Mouse (Mus musculus) small intestine, adult 2 months (tissue): ENCODE measurements at regions not wholly inside any gene's neighbourhood (a gene's known extent, or its start where the extent isn't known, plus 50 kb on each side); places are given as distances from the start of the nearest gene placed in this dataset.
A peak's percentile ranks its signal among the peaks of the same experiment; 100 is the strongest.

Experiments used
- H3K27ac ChIP-seq: fragments of 200-500 bp; 2 replicates; pipeline ENCODE4 v1.5.1; 2012; ENCODE audit warnings: low read depth, low read length, control low read depth, inconsistent platforms; ENCODE audit not compliant: insufficient read depth
- H3K27me3 ChIP-seq: fragments of 200-500 bp; 2 replicates; pipeline ENCODE4 v1.6.1; 2012; ENCODE audit warnings: mild to moderate bottlenecking, moderate library complexity, low read length, inconsistent platforms; ENCODE audit not compliant: control insufficient read depth, insufficient read depth
- H3K36me3 ChIP-seq: fragments of 200-500 bp; 2 replicates; pipeline ENCODE4 v1.6.1; 2012; ENCODE audit warnings: mild to moderate bottlenecking, low read length, control low read depth, inconsistent platforms; ENCODE audit not compliant: control insufficient read depth, insufficient read depth
- H3K4me1 ChIP-seq: fragments of 200-500 bp; 2 replicates; pipeline ENCODE4 v1.6.1; 2012; ENCODE audit warnings: low read length, inconsistent platforms, mixed read lengths; ENCODE audit not compliant: control insufficient read depth, insufficient read depth, insufficient read length
- H3K4me3 ChIP-seq: fragments of 200-500 bp; 2 replicates; pipeline ENCODE4 v1.5.1; 2012; ENCODE audit warnings: low read depth, mild to moderate bottlenecking, control low read depth, inconsistent platforms, low read length, moderate library complexity
- CTCF ChIP-seq: fragments of 200-500 bp; IDR thresholded peaks from 2 replicates; pipeline ENCODE4 v1.5.1; 2012; ENCODE audit warnings: low read depth, mild to moderate bottlenecking, control low read depth, inconsistent platforms, low read length, moderate library complexity, mixed read lengths; ENCODE audit not compliant: insufficient replicate concordance, insufficient read length; ENCODE audit errors: extremely low read depth
- POLR2A ChIP-seq: fragments of 200-500 bp; IDR thresholded peaks from 2 replicates; pipeline ENCODE4 v1.6.1; 2012; ENCODE audit warnings: low read depth, mild to moderate bottlenecking, control low read depth, inconsistent platforms, low read length, moderate library complexity
- WGBS: fragments of 180-500 bp; shearing (Covaris S2); methylation state at CpG from one replicate; pipeline ENCODE4 v1.1.7; 2018; 5-methylcytosine and 5-hydroxymethylcytosine counted together

GRCm38 (mm10) chr13:97589626-97590025, 170.8 kb downstream of the Gm10260 start:
- no peak for TF ChIP-seq POLR2A
- no peak for TF ChIP-seq CTCF
- no peak overlapping the region for H3K4me3 ChIP-seq
- H3K27me3 ChIP-seq, result no peaks in the 10 kb centered on the region
- WGBS, result 92% methylated on average over 8 of the region's 8 CpGs
- no peaks in the 10 kb centered on the region for H3K4me1 ChIP-seq
- no peak overlapping the region for H3K27ac ChIP-seq
- no peaks in the 10 kb centered on the region for H3K36me3 ChIP-seq

GRCm38 (mm10) chr13:97588085-97588484, 172.3 kb downstream of the Gm10260 start:
- no peaks in the 10 kb centered on the region for H3K4me1 ChIP-seq
- no peak overlapping the region for H3K4me3 ChIP-seq
- H3K27ac ChIP-seq, result no peak overlapping the region
- no peaks in the 10 kb centered on the region for H3K36me3 ChIP-seq
- no peaks in the 10 kb centered on the region for H3K27me3 ChIP-seq
- WGBS, result 97% methylated on average over 1 of the region's 1 CpGs
- TF ChIP-seq POLR2A, result no peak
- no peak for TF ChIP-seq CTCF

- Histone ChIP-seq H3K27ac (no peak overlapping the region), H3K4me1 (no peaks in the 10 kb centered on the region), H3K36me3 (no peaks in the 10 kb centered on the region), H3K4me3 (no peak overlapping the region), H3K27me3 (no peaks in the 10 kb centered on the region)
- 91% methylated on average over 1 of the region's 1 CpGs for WGBS
- TF ChIP-seq CTCF, result peak; percentile 30; the same call in 1 of the 2 replicates
- TF ChIP-seq POLR2A, result no peak
Measured at GRCm38 (mm10) chr13:97587088-97587487, 173.3 kb downstream of the Gm10260 start.

GRCm38 (mm10) chr13:97584045-97584444, 176.4 kb downstream of the Gm10260 start:
- TF ChIP-seq CTCF (no peak), POLR2A (no peak)
- no peaks in the 10 kb centered on the region for H3K36me3 ChIP-seq
- no peak overlapping the region for H3K27ac ChIP-seq
- H3K4me1 ChIP-seq, result no peaks in the 10 kb centered on the region
- no peaks in the 10 kb centered on the region for H3K27me3 ChIP-seq
- H3K4me3 ChIP-seq, result no peak overlapping the region
- 62% methylated on average over 4 of the region's 4 CpGs for WGBS

- 83% methylated on average over 4 of the region's 4 CpGs for WGBS
- Histone ChIP-seq H3K36me3 (no peaks in the 10 kb centered on the region), H3K27me3 (no peaks in the 10 kb centered on the region), H3K4me3 (no peak overlapping the region), H3K4me1 (peaks cover 4% of the 10 kb centered on the region; the same call in 1 of the 2 replicates), H3K27ac (no peak overlapping the region)
- no peak for TF ChIP-seq CTCF
- no peak for TF ChIP-seq POLR2A
Measured at GRCm38 (mm10) chr13:97581380-97581779, 179.1 kb downstream of the Gm10260 start.

GRCm38 (mm10) chr13:97580241-97580874, 180.1 kb downstream of the Gm10260 start:
- Histone ChIP-seq H3K36me3 (no peaks in the 10 kb centered on the region), H3K4me3 (no peak overlapping the region), H3K4me1 (peaks cover 4% of the 10 kb centered on the region; the same call in 1 of the 2 replicates), H3K27me3 (no peaks in the 10 kb centered on the region), H3K27ac (no peak overlapping the region)
- TF ChIP-seq CTCF, result no peak
- TF ChIP-seq POLR2A, result no peak
- WGBS, result 67% methylated on average over 3 of the region's 3 CpGs

GRCm38 (mm10) chr13:97578595-97578994, 181.8 kb downstream of the Gm10260 start:
- 25% methylated on average over 5 of the region's 5 CpGs for WGBS
- no peak for TF ChIP-seq CTCF
- TF ChIP-seq POLR2A, result no peak
- H3K4me1 ChIP-seq, result peaks cover 4% of the 10 kb centered on the region; the same call in 1 of the 2 replicates
- no peak overlapping the region for H3K27ac ChIP-seq
- H3K36me3 ChIP-seq, result no peaks in the 10 kb centered on the region
- no peaks in the 10 kb centered on the region for H3K27me3 ChIP-seq
- no peak overlapping the region for H3K4me3 ChIP-seq
